Mouse (Mus musculus): ENCODE measurements around the gene Ism2. TPM values are rescaled to one million over a fixed set of nuclear protein-coding genes. Genes with fewer than 3 reads are reported as not detected.

Ism2 gene
- total RNA-seq, 2 experiments from 2014 or later: 0.32 to 0.33 TPM

DNA sequence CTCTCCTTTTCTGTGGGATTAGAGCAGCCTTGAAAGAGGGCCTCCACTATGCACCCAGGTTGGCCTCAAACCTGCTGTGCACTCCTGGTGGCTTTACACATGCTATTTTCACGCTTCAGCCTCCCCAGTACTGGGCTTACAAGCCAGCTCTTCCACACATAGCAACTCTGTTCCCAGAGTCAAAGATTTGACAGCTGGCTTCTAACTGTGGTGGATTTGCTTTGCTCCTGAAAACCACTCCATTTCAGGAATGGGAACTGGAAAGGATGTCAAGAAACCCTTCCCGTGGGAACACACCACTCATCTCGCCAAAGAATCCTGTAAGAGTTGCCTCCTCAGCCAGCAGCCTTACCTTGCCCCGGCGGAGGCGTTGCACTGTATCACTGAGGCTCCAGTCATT, 45.6 kb downstream of the Ism2 start:
- DNase-seq (ENCODE audit: low spot score in 2 of 2): no peak
- no peak for TF ChIP-seq CTCF (conservative IDR thresholded peaks at IDR 0.05)
- H3K4me3 ChIP-seq: no peak overlapping the region

DNA sequence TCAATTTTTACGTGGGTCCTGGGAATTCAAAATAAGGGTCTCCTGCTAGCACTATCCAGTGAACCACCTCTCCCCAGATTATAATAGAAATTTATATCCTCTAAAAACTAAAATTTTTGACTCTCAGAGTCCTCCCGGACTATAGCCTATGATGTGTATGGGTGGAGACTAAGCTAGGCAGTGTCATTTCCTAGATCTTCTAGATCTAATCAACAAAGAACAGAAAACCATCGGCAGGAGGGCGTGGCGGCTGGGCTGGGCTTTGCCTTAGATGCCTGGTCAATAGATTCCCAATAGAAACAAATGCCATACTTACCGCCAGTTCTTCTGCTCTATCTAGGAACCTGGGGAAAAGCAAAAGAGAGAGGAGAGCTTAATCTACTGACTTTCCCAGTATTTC, 49.3 kb downstream of the Ism2 start:
- DNase-seq (ENCODE audit: low spot score in 2 of 2): no peak
- no peak overlapping the region for H3K27ac ChIP-seq
- no peak overlapping the region for H3K4me3 ChIP-seq
- TF ChIP-seq CTCF (conservative IDR thresholded peaks at IDR 0.05): no peak

More for the DNA sequence above, 45.6 kb downstream of the Ism2 start:
- no peak overlapping the region for H3K27ac ChIP-seq

DNA sequence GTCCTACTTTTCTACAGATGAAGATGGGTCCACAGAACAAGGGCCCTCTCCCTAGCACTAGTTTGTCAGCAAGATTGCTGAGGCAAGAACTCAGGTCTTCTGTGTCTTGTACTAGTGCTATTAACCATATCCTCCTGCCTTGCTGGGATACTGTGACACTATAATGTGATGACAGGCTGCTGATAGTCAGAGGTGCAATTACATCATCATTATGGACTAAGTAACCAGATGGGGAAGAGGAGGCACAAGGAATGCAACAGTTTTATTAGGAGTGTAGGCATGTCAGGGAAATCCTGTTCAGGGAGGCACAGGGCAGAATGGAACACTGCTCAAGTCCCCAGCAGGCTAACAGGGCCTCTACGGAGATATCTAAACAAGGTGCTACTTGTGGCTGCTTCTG, 60.9 kb downstream of the Ism2 start, which contains the start of gene Noxred1:
Noxred1 (minus strand) TSS at position 101 of the 400 bp plus-strand sequence.
- Histone ChIP-seq H3K27ac (no peak within 1 kb of the TSS), H3K4me3 (no peak within 1 kb of the TSS)
- TF ChIP-seq CTCF (conservative IDR thresholded peaks at IDR 0.05): no peak
- no peak for DNase-seq (ENCODE audit: low spot score in 2 of 2)

DNA sequence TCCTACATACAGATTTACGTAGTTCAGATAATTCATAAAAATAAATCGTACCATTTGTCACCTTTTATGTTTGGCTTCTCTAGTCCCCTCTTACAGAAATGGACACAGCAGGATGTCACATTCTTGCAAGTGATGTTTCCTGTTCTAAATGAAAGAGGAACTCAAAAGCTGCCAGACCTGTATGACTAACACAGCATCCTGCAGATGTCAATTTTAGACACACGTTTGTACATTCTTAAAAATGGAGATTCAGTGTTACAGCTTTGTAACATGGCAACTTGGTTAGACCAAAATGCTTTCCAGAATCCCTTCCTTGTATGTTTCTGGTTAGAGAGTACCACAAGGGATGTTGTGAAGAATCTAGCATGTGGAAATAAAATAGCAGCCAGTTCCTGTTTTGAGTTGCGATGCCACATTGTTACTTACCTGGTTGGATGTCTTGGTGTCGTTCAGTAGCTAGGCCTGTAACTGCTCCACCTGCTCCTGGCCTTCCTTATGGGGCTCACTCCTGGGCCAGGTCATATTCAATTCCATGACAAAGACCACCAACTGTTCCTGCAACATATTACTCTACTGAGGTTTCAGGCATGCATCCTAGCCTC, 62.5 kb downstream of the Ism2 start:
- DNase-seq (ENCODE audit: low spot score in 2 of 2): no peak
- no peak for TF ChIP-seq CTCF (conservative IDR thresholded peaks at IDR 0.05)
- Histone ChIP-seq H3K4me3 (no peak overlapping the region), H3K27ac (no peak overlapping the region)

DNA sequence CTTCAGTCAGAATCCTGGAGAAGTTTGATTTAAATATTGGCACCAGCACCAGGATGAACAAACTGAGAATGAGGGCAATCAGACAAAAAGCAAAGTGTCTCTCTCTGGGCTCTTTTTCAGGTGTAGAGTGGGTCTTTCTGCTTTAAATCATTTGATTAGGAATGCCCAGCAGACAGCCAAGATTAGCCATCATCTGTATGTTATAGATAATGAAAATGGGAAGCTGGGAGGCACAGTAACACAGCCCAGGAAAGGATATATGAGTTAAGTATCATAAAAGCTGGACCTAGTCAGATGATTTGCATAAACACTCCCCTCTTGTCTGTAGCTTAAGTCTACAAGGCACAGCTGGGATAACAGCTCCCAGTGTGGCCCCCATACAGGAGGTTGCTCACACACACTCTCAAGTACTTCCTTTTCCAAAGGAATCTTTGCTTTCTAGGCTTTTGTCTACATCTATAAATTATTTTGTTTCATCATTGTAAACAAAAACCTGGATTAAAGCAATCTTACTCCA, 69.1 kb downstream of the Ism2 start:
- Histone ChIP-seq H3K4me3 (no peak overlapping the region), H3K27ac (no peak overlapping the region)
- TF ChIP-seq CTCF (conservative IDR thresholded peaks at IDR 0.05): no peak

DNA sequence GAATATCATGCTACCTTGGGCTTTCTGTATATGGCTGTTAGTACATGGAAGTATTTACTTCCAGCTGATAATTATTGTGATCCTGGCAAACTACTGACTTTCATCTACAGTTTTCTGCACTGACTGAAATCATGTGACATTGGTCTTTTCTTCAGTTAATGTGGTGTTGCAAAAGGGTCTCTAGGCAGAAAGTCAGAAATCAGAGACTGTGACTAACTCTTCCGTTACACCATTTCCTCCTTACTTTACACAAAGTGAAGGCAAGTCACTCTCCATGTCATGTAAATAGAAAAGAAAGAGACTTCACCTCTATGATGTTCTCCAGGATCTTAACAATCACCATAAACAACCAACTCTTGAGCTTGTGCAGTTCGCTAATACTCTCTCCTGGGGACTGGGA, 69.9 kb downstream of the Ism2 start:
- Histone ChIP-seq H3K4me3 (no peak overlapping the region), H3K27ac (no peak overlapping the region)
- DNase-seq (ENCODE audit: low spot score in 2 of 2): no peak
- TF ChIP-seq CTCF (conservative IDR thresholded peaks at IDR 0.05): no peak

More for the DNA sequence above, 69.1 kb downstream of the Ism2 start:
- no peak for DNase-seq (ENCODE audit: low spot score in 2 of 2)

Small RNA genes within 50 kb of the gene (microRNA-seq; reads per million reads assigned to microRNA genes)
- 0 reads per million in 2 experiments for gene Gm47293

Other genes starting within 250 kb of the Ism2 start
- gene Ngb, start 197.2 kb downstream of the Ism2 start, total RNA-seq (2021): 1 to 10 TPM; 1.9 to 2.5 TPM
- 10 to 100 TPM; 48.7 to 50.9 TPM for gene Gstz1, start 152.5 kb downstream of the Ism2 start, total RNA-seq (2021)
- gene Pomt2, start 151.7 kb downstream of the Ism2 start, total RNA-seq (2021): 10 to 100 TPM; 16.4 to 16.5 TPM
- gene Samd15, start 100.0 kb downstream of the Ism2 start, total RNA-seq (2021): 1 to 10 TPM; 3.5 to 4.8 TPM
- gene Tmed8, start 99.3 kb downstream of the Ism2 start, total RNA-seq (2021): 10 to 100 TPM; 25.6 to 26.4 TPM
- gene Noxred1, start 61.0 kb downstream of the Ism2 start, total RNA-seq (2021): 1 to 10 TPM; 1.7 to 2.0 TPM
- 10 to 100 TPM; 58.2 to 64.0 TPM for gene Vipas39, start 33.4 kb downstream of the Ism2 start, total RNA-seq (2021)
- 100 to 1,000 TPM; 174 to 176 TPM for gene Ahsa1, start 33.2 kb downstream of the Ism2 start, total RNA-seq (2021)
- 10 to 100 TPM; 26.0 to 33.8 TPM for gene Sptlc2, start 88.7 kb upstream of the Ism2 start, total RNA-seq (2021)
- gene Slirp, start 144.2 kb upstream of the Ism2 start, total RNA-seq (2021): 100 to 1,000 TPM in 1 of 2 experiments, 10 to 100 TPM in 1; 92.6 to 101 TPM
- 10 to 100 TPM; 18.1 to 18.6 TPM for gene Alkbh1, start 144.3 kb upstream of the Ism2 start, total RNA-seq (2021)
- 10 to 100 TPM; 61.3 to 69.2 TPM for gene Snw1, start 172.6 kb upstream of the Ism2 start, total RNA-seq (2021)
- gene Gm5788, start 195.0 kb upstream of the Ism2 start, total RNA-seq (2021): not detected
- gene Gm8300, start 214.6 kb upstream of the Ism2 start, total RNA-seq (2021): not detected